In the genomic region with DNA sequence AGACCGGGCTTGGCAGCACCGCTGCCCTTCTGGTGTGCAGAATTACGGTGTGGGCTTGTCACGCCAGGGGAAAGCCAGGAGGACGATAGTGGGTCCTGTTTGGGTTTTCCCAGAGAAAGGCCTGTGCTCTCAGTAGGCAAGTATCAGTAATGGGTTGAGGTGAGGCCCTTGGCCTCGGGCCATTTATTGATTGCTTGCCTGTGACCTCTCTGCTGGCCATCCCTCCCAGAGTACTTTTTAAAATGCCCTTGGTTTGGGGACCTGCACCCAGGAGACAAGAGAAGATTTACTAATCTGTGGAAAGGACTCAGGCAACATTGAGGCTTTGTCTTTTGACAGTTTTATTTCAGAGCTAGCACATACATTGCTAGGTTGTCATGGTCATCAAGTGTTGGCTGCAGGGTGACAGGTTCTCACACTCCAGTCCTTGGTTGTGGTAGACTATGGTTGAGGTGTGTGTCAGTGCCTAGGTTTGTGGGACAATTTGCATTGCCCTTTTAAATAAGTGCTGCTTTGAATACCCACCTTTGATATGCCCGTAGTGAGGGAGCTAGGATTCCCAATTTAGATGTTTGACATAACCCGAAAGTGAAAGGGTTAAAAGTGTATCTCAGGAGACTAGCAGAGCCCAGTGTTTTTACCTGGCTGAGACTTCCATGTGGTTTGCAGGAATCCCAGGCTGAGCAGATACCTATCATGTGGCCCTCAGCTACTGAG, we compare ENCODE assay signal across 9 mouse cellular contexts. TPM values are rescaled to one million over a fixed set of nuclear protein-coding genes. Genes with fewer than 3 reads are reported as not detected.
A peak's percentile ranks its signal among the peaks of the same experiment; 100 is the strongest.
DNase-seq lines count a peak whose midpoint lies in the region; ATAC-seq and TF ChIP-seq lines count a peak whose summit lies in the region.
"Had no signal": no experiment of that assay in that cellular context is flagged by ENCODE, and none has a peak within 500 bp of the region (broad histone marks: within the 10 kb centered on the region; RNA-seq: fewer than 3 reads in every experiment).

No protein-coding gene starts in this region.

- ATAC-seq in intestine, embryonic 15.5 days, result 0 out of 2 replicates have a peak, but pooled peaks have one; percentile 10
- no peak for ATAC-seq in intestine, postnatal 0 days
- no peak for ATAC-seq in embryonic facial prominence, embryonic 12.5 days (ENCODE audit: insufficient number of reproducible peaks, insufficient read depth, low FRiP score, low TSS enrichment)
- no peak for ATAC-seq in hindbrain, embryonic 15.5 days (ENCODE audit: low FRiP score, low read depth)
- no peak for ATAC-seq in midbrain, embryonic 14.5 days (ENCODE audit: low FRiP score, low TSS enrichment)

- no peaks in the 10 kb centered on the region; the same call in 1 of the 2 replicates for H3K36me3 ChIP-seq in intestine, embryonic 15.5 days
- H3K36me3 ChIP-seq in intestine, postnatal 0 days (ENCODE audit: control insufficient read depth, insufficient read depth), result peaks cover 10% of the 10 kb centered on the region; the same call in 1 of the 2 replicates
- peaks cover 45% of the 10 kb centered on the region for H3K36me3 ChIP-seq in embryonic facial prominence, embryonic 12.5 days
- no peaks in the 10 kb centered on the region for H3K36me3 ChIP-seq in hindbrain, embryonic 15.5 days
- H3K36me3 ChIP-seq in midbrain, embryonic 14.5 days (ENCODE audit: control insufficient read depth, insufficient read depth, low read length), result peaks cover 4% of the 10 kb centered on the region

- H3K9me3 ChIP-seq in intestine, embryonic 15.5 days, result no peaks in the 10 kb centered on the region
- no peaks in the 10 kb centered on the region for H3K9me3 ChIP-seq in intestine, postnatal 0 days (ENCODE audit: control insufficient read depth)
- H3K9me3 ChIP-seq in embryonic facial prominence, embryonic 12.5 days, result no peaks in the 10 kb centered on the region
- no peaks in the 10 kb centered on the region for H3K9me3 ChIP-seq in hindbrain, embryonic 15.5 days
- no peaks in the 10 kb centered on the region for H3K9me3 ChIP-seq in midbrain, embryonic 14.5 days (ENCODE audit: control insufficient read depth, low read length)

- TF ChIP-seq CTCF in intestine, postnatal 0 days (IDR thresholded peaks at IDR 0.05; ENCODE audit: low read depth), result no peak

- DNase-seq in midbrain, embryonic 14.5 days, result no peak
- no peak for DNase-seq in spleen, adult 12 weeks (ENCODE audit: low spot score)
- no peak for DNase-seq in urinary bladder, postnatal 14 days (ENCODE audit: low spot score)
- no peak for DNase-seq in lung, postnatal 4 days
- DNase-seq: thymus, adult 18-20 months had no signal

- H3K4me2 ChIP-seq in intestine, embryonic 15.5 days (replicated peaks), result no peak overlapping the region
- H3K4me2 ChIP-seq in intestine, postnatal 0 days (replicated peaks; ENCODE audit: low read depth), result no peak overlapping the region
- 0 out of 2 replicates have a peak overlapping the region, but pooled peaks have one; percentile 5 for H3K4me2 ChIP-seq in embryonic facial prominence, embryonic 12.5 days (replicated peaks)
- no peak overlapping the region for H3K4me2 ChIP-seq in hindbrain, embryonic 15.5 days
- peak overlapping the region; percentile 27 for H3K4me2 ChIP-seq in midbrain, embryonic 14.5 days (ENCODE audit: low read length)

- H3K4me3 ChIP-seq in intestine, embryonic 15.5 days (replicated peaks), result no peak overlapping the region
- no peak overlapping the region for H3K4me3 ChIP-seq in intestine, postnatal 0 days (ENCODE audit: low read depth, low read length)
- H3K4me3 ChIP-seq in embryonic facial prominence, embryonic 12.5 days, result no peak overlapping the region
- H3K4me3 ChIP-seq in hindbrain, embryonic 15.5 days, result no peak overlapping the region
- H3K4me3 ChIP-seq in midbrain, embryonic 14.5 days (replicated peaks; ENCODE audit: low read depth, low read length), result no peak overlapping the region

- peaks cover 77% of the 10 kb centered on the region for H3K4me1 ChIP-seq in intestine, embryonic 15.5 days (replicated peaks)
- peaks cover 8% of the 10 kb centered on the region; the same call in 1 of the 2 replicates for H3K4me1 ChIP-seq in intestine, postnatal 0 days (replicated peaks; ENCODE audit: control insufficient read depth, insufficient read depth, low read length)
- peaks cover 94% of the 10 kb centered on the region for H3K4me1 ChIP-seq in embryonic facial prominence, embryonic 12.5 days
- H3K4me1 ChIP-seq in hindbrain, embryonic 15.5 days (replicated peaks), result peaks cover 94% of the 10 kb centered on the region
- peaks cover 97% of the 10 kb centered on the region for H3K4me1 ChIP-seq in midbrain, embryonic 14.5 days (ENCODE audit: control insufficient read depth, insufficient read depth, low read length)

- H3K27ac ChIP-seq in intestine, embryonic 15.5 days, result peak overlapping the region; percentile 42; the same call in 1 of the 2 replicates
- no peak overlapping the region for H3K27ac ChIP-seq in intestine, postnatal 0 days (ENCODE audit: low read depth, low read length)
- peak overlapping the region; percentile 52 for H3K27ac ChIP-seq in embryonic facial prominence, embryonic 12.5 days
- peak overlapping the region; percentile 72 for H3K27ac ChIP-seq in hindbrain, embryonic 15.5 days (replicated peaks)
- peak overlapping the region; percentile 70 for H3K27ac ChIP-seq in midbrain, embryonic 14.5 days (replicated peaks; ENCODE audit: low read depth, low read length)

- no peaks in the 10 kb centered on the region for H3K27me3 ChIP-seq in intestine, embryonic 15.5 days (replicated peaks)
- no peaks in the 10 kb centered on the region for H3K27me3 ChIP-seq in intestine, postnatal 0 days (replicated peaks; ENCODE audit: control insufficient read depth, insufficient read depth, low read length)
- H3K27me3 ChIP-seq in embryonic facial prominence, embryonic 12.5 days, result no peaks in the 10 kb centered on the region
- H3K27me3 ChIP-seq in hindbrain, embryonic 15.5 days, result no peaks in the 10 kb centered on the region
- H3K27me3 ChIP-seq in midbrain, embryonic 14.5 days (ENCODE audit: control insufficient read depth, insufficient read depth, low read length), result no peaks in the 10 kb centered on the region

- no peak overlapping the region for H3K9ac ChIP-seq in intestine, embryonic 15.5 days
- no peak overlapping the region for H3K9ac ChIP-seq in intestine, postnatal 0 days (ENCODE audit: low read depth, low read length)
- no peak overlapping the region for H3K9ac ChIP-seq in embryonic facial prominence, embryonic 12.5 days
- H3K9ac ChIP-seq in hindbrain, embryonic 15.5 days, result no peak overlapping the region
- peak overlapping the region; percentile 42; the same call in 1 of the 2 replicates for H3K9ac ChIP-seq in midbrain, embryonic 14.5 days (replicated peaks; ENCODE audit: low read length)

- 58% methylated on average over 8 of the region's 8 CpGs for WGBS in intestine, embryonic 15.5 days
- 60% methylated on average over 8 of the region's 8 CpGs for WGBS in intestine, postnatal 0 days
- 53% methylated on average over 8 of the region's 8 CpGs for WGBS in embryonic facial prominence, embryonic 12.5 days
- WGBS in hindbrain, embryonic 15.5 days, result 48% methylated on average over 8 of the region's 8 CpGs
- WGBS in midbrain, embryonic 14.5 days, result 40% methylated on average over 8 of the region's 8 CpGs

RNA-seq across cellular contexts. Expression of gene Ssbp3, which starts 28.2 kb away (rescaled TPM):
- 83.7 and 86.0 TPM in 2 replicates for polyA plus RNA-seq in intestine, embryonic 15.5 days (2015; fragmentation: Nextera tagmentation; extraction: Ambion mirVana)
- polyA plus RNA-seq in intestine, postnatal 0 days (2015; fragmentation: Nextera tagmentation; extraction: Ambion mirVana), result 42.8 and 45.2 TPM in 2 replicates
- polyA plus RNA-seq in embryonic facial prominence, embryonic 12.5 days (2016; fragmentation: Nextera tagmentation; extraction: Ambion mirVana), result 275 and 279 TPM in 2 replicates
- polyA plus RNA-seq in hindbrain, embryonic 15.5 days (2015; fragmentation: Nextera tagmentation; extraction: Ambion mirVana), result 143 and 151 TPM in 2 replicates
- 147 and 187 TPM in 2 replicates for polyA plus RNA-seq in midbrain, embryonic 14.5 days (2014; fragmentation: Nextera tagmentation; extraction: Ambion mirVana)

Comparison
In these comparisons a context has a peak if more than half of its experiments do, and no peak if none do; other contexts are left out.
1. H3K4me2 ChIP-seq: peak in embryonic facial prominence, embryonic 12.5 days (single experiment) and midbrain, embryonic 14.5 days (single experiment); none in intestine, embryonic 15.5 days (single experiment), intestine, postnatal 0 days (single experiment) and hindbrain, embryonic 15.5 days (single experiment).